13 mouse cellular contexts compared by ENCODE assay signal in genomic region chr2:4592666-4593065, GRCm38 (mm10). TPM values are rescaled to one million over a fixed set of nuclear protein-coding genes. Genes with fewer than 3 reads are reported as not detected.
DNase-seq lines count a peak whose midpoint lies in the region; ATAC-seq and TF ChIP-seq lines count a peak whose summit lies in the region.
"Had no signal": no experiment of that assay in that cellular context is flagged by ENCODE, and none has a peak within 500 bp of the region (broad histone marks: within the 10 kb centered on the region; RNA-seq: fewer than 3 reads in every experiment).

No protein-coding gene starts in this region.

- H3K4me3 ChIP-seq in intestine, postnatal 0 days (ENCODE audit: low read depth, low read length) = no peak overlapping the region
- H3K4me3 ChIP-seq in intestine, embryonic 16.5 days (ENCODE audit: low read length) = no peak overlapping the region
- H3K4me3 ChIP-seq in ES-Bruce4 (ENCODE audit: low read depth, low read length) = no peak overlapping the region
- no peak overlapping the region for H3K4me3 ChIP-seq in cerebellum, adult 2 months (replicated peaks; ENCODE audit: insufficient read depth, low read depth, low read length)
- H3K4me3 ChIP-seq: forebrain, embryonic 10.5 days; hindbrain, embryonic 10.5 days; layer of hippocampus, adult 2 months; midbrain, embryonic 10.5 days had no signal

- peak; percentile 59 to 72 for DNase-seq in heart, adult 9 months (ENCODE audit: low spot score in 2 of 2)
- DNase-seq in heart, postnatal 4 days = peak; percentile 60
- DNase-seq in cerebellum, adult 2 months = no peak
- DNase-seq in spleen, adult 18-20 months = no peak
- DNase-seq in kidney, postnatal 14 days = no peak
- DNase-seq: lung, adult 2 months had no signal

- no peaks in the 10 kb centered on the region for H3K27me3 ChIP-seq in intestine, postnatal 0 days (replicated peaks; ENCODE audit: control insufficient read depth, insufficient read depth, low read length)
- H3K27me3 ChIP-seq in intestine, embryonic 16.5 days (replicated peaks; ENCODE audit: control insufficient read depth, insufficient read depth, low read length) = no peaks in the 10 kb centered on the region
- H3K27me3 ChIP-seq in ES-Bruce4 (ENCODE audit: control insufficient read depth, insufficient read depth, low read length, poor library complexity, severe bottlenecking) = no peaks in the 10 kb centered on the region
- no peaks in the 10 kb centered on the region for H3K27me3 ChIP-seq in cerebellum, adult 2 months (ENCODE audit: control insufficient read depth, insufficient read depth, low read length)

- no peak overlapping the region for H3K4me2 ChIP-seq in intestine, postnatal 0 days (replicated peaks; ENCODE audit: low read depth)
- no peak overlapping the region for H3K4me2 ChIP-seq in intestine, embryonic 16.5 days (ENCODE audit: low read depth, low read length)

- H3K9me3 ChIP-seq in intestine, postnatal 0 days (ENCODE audit: control insufficient read depth) = no peaks in the 10 kb centered on the region
- H3K9me3 ChIP-seq in intestine, embryonic 16.5 days (ENCODE audit: control insufficient read depth, low read length) = no peaks in the 10 kb centered on the region
- no peaks in the 10 kb centered on the region for H3K9me3 ChIP-seq in ES-Bruce4 (replicated peaks; ENCODE audit: control insufficient read depth, insufficient read depth, low read length, poor library complexity, severe bottlenecking)
- H3K9me3 ChIP-seq: forebrain, embryonic 10.5 days; hindbrain, embryonic 10.5 days; midbrain, embryonic 10.5 days had no signal

- H3K27ac ChIP-seq in intestine, postnatal 0 days (ENCODE audit: low read depth, low read length) = peak overlapping the region; percentile 46; the same call in 1 of the 2 replicates
- H3K27ac ChIP-seq in intestine, embryonic 16.5 days (ENCODE audit: low read length) = no peak overlapping the region
- H3K27ac ChIP-seq in ES-Bruce4 (ENCODE audit: insufficient read depth, low read length) = peak overlapping the region; percentile 64
- no peak overlapping the region for H3K27ac ChIP-seq in cerebellum, adult 2 months (ENCODE audit: insufficient read depth, low read length)
- H3K27ac ChIP-seq: forebrain, embryonic 10.5 days; hindbrain, embryonic 10.5 days; midbrain, embryonic 10.5 days had no signal

- H3K4me1 ChIP-seq in intestine, postnatal 0 days (replicated peaks; ENCODE audit: control insufficient read depth, insufficient read depth, low read length) = no peaks in the 10 kb centered on the region
- peaks cover 20% of the 10 kb centered on the region for H3K4me1 ChIP-seq in intestine, embryonic 16.5 days (ENCODE audit: control insufficient read depth, insufficient read depth, low read length)
- peaks cover 2% of the 10 kb centered on the region for H3K4me1 ChIP-seq in ES-Bruce4 (ENCODE audit: control insufficient read depth, insufficient read depth, low read length)
- no peaks in the 10 kb centered on the region for H3K4me1 ChIP-seq in cerebellum, adult 2 months (ENCODE audit: control insufficient read depth, insufficient read depth, low read length)

- H3K36me3 ChIP-seq in intestine, postnatal 0 days (ENCODE audit: control insufficient read depth, insufficient read depth) = peaks cover 57% of the 10 kb centered on the region
- peaks cover 16% of the 10 kb centered on the region for H3K36me3 ChIP-seq in intestine, embryonic 16.5 days (ENCODE audit: control insufficient read depth, insufficient read depth, low read length)
- H3K36me3 ChIP-seq in ES-Bruce4 (ENCODE audit: control insufficient read depth, insufficient read depth, low read length, poor library complexity, severe bottlenecking) = no peaks in the 10 kb centered on the region

- TF ChIP-seq POLR2A in ES-Bruce4 (IDR thresholded peaks at IDR 0.05; ENCODE audit: insufficient read depth, low read length) = no peak
- no peak for TF ChIP-seq POLR2A in cerebellum, adult 2 months (IDR thresholded peaks at IDR 0.05; ENCODE audit: borderline replicate concordance, insufficient read depth, low read length)

- ATAC-seq in intestine, postnatal 0 days = no peak
- ATAC-seq in intestine, embryonic 16.5 days = no peak

- TF ChIP-seq EP300 in ES-Bruce4 (IDR thresholded peaks at IDR 0.05; ENCODE audit: insufficient read depth, low read depth, low read length) = no peak

- WGBS in intestine, postnatal 0 days = 69% methylated on average over 7 of the region's 7 CpGs
- 89% methylated on average over 7 of the region's 7 CpGs for WGBS in intestine, embryonic 16.5 days
- WGBS in cerebellum, adult 2 months = 85% methylated on average over 7 of the region's 7 CpGs

- TF ChIP-seq CTCF in intestine, postnatal 0 days (IDR thresholded peaks at IDR 0.05; ENCODE audit: low read depth) = no peak
- TF ChIP-seq CTCF in ES-Bruce4 (IDR thresholded peaks at IDR 0.05; ENCODE audit: low read depth, low read length) = no peak
- TF ChIP-seq CTCF in cerebellum, adult 2 months (IDR thresholded peaks at IDR 0.05; ENCODE audit: borderline replicate concordance, insufficient read depth, low read depth, low read length) = no peak

- no peak overlapping the region for H3K9ac ChIP-seq in intestine, postnatal 0 days (ENCODE audit: low read depth, low read length)
- no peak overlapping the region for H3K9ac ChIP-seq in intestine, embryonic 16.5 days (ENCODE audit: low read depth, low read length)
- H3K9ac ChIP-seq in ES-Bruce4 (ENCODE audit: low read depth, poor library complexity, severe bottlenecking) = no peak overlapping the region

RNA-seq across cellular contexts. Expression of gene Prpf18, which starts 59.2 kb away (rescaled TPM):
- polyA plus RNA-seq in intestine, postnatal 0 days (2015; fragmentation: Nextera tagmentation; extraction: Ambion mirVana) = 13.0 and 14.9 TPM in 2 replicates
- polyA plus RNA-seq in intestine, embryonic 16.5 days (2015; fragmentation: Nextera tagmentation; extraction: Ambion mirVana) = 25.2 and 26.4 TPM in 2 replicates
- 48.1 and 52.1 TPM in 2 replicates for polyA plus RNA-seq in ES-Bruce4 (2011; ENCODE audit: insufficient read depth, insufficient read length, low read depth, missing spikeins)
- 10 to 100 TPM; 29.5 to 35.2 TPM for total RNA-seq in heart, postnatal 4 days (2021)
- 45.7 and 47.8 TPM in 2 replicates for polyA plus RNA-seq in cerebellum, adult 2 months (2012; rRNA removed)

Comparison
In these comparisons a context has a peak if more than half of its experiments do, and no peak if none do; other contexts are left out.
1. H3K27ac ChIP-seq: peak in intestine, postnatal 0 days (single experiment) and ES-Bruce4 (single experiment); none in intestine, embryonic 16.5 days (single experiment) and cerebellum, adult 2 months (single experiment).
2. DNase-seq: peak in heart, adult 9 months (2 of 2) and heart, postnatal 4 days (single experiment); none in cerebellum, adult 2 months (0 of 2), spleen, adult 18-20 months (0 of 2) and kidney, postnatal 14 days (single experiment).